Mouse (Mus musculus): Measurements from ENCODE around the gene Nes. TPM values are rescaled to one million over a fixed set of nuclear protein-coding genes. Genes with fewer than 3 reads are reported as not detected.

Nes gene
- polyA plus RNA-seq, 1 experiment: 3.4 TPM

DNA sequence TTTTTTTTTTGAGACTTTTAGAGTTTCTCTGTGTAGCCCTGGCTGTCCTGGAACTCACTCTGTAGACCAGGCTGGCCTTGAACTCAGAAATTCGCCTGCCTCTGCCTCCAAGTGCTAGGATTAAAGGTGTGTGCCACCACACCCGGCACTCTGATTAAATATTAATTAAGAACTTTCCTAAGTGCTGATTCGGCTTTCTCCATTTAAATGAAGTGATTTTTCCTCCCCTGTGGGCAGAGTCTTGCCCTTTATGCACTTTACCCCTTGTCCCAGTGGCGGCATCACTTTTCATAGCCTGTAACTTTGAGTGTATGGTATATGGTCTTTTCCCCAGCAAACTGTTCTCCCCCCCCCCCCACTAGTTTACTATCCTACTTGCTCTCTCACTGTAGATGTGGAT, 35.7 kb upstream of the Nes start:
- Histone ChIP-seq H3K4me1 (ENCODE audit: control insufficient read depth, insufficient read depth, low read length) (peaks cover 9% of the 10 kb centered on the region), H3K4me3 (replicated peaks; ENCODE audit: insufficient read depth, low read depth, low read length) (no peak overlapping the region), H3K27me3 (ENCODE audit: control insufficient read depth, insufficient read depth, low read length) (no peaks in the 10 kb centered on the region), H3K27ac (ENCODE audit: insufficient read depth, low read length) (no peak overlapping the region)
- 81% methylated on average over 4 of the region's 4 CpGs for WGBS
- no peak for DNase-seq
- TF ChIP-seq CTCF (IDR thresholded peaks at IDR 0.05; ENCODE audit: borderline replicate concordance, insufficient read depth, low read depth, low read length) (no peak), POLR2A (IDR thresholded peaks at IDR 0.05; ENCODE audit: borderline replicate concordance, insufficient read depth, low read length) (no peak)

DNA sequence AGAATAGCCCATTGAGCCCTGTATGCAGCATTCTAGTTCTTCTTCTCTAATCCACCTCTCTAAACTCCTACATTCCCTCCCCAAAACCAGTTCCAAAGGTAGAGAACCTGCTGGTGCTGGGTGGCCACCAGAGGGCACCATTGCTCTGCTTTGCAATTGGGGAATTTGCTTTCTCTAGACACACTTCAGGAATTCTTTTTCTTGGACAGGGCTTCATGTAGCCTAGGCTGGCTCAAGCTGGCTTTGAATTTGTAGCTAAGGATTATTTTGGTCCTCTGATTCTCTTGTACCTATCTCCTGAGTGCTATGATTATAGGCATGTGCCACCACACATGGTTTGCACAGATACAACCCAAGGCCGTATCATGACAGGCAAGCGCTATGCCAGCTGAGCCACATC, 35.1 kb upstream of the Nes start:
- Histone ChIP-seq H3K4me1 (ENCODE audit: control insufficient read depth, insufficient read depth, low read length) (peaks cover 9% of the 10 kb centered on the region), H3K27ac (ENCODE audit: insufficient read depth, low read length) (no peak overlapping the region), H3K27me3 (ENCODE audit: control insufficient read depth, insufficient read depth, low read length) (no peaks in the 10 kb centered on the region), H3K4me3 (replicated peaks; ENCODE audit: insufficient read depth, low read depth, low read length) (no peak overlapping the region)
- TF ChIP-seq CTCF (IDR thresholded peaks at IDR 0.05; ENCODE audit: borderline replicate concordance, insufficient read depth, low read depth, low read length) (peak; percentile 94), POLR2A (IDR thresholded peaks at IDR 0.05; ENCODE audit: borderline replicate concordance, insufficient read depth, low read length) (no peak)
- DNase-seq: peak; percentile 72 to 80
- 94% methylated on average over 2 of the region's 2 CpGs for WGBS

DNA sequence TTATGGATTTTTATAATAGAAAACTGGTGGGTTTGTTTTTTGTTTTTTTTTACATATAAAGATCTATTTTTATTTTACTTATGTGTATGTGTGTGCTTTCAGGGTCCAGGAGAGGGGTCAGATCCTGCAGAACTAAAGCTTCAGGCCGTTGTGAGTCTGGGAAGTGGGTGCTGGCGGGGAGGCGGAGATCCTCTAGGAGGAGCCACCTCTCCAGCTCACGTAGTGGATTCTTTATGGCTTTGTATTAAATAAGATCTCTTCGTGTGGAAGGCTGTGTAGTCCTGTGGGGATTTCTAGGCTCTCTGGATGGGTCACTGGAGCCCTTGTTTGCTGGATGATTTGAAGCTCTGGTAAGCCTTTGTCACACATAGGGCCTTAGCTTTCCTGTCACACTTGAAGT, 30.3 kb upstream of the Nes start:
- 60% methylated on average over 5 of the region's 5 CpGs for WGBS
- peaks cover 3% of the 10 kb centered on the region; the same call in 1 of the 2 replicates for H3K4me1 ChIP-seq (ENCODE audit: control insufficient read depth, insufficient read depth, low read length)
- H3K27ac ChIP-seq (ENCODE audit: insufficient read depth, low read length): no peak overlapping the region
- H3K27me3 ChIP-seq (ENCODE audit: control insufficient read depth, insufficient read depth, low read length): no peaks in the 10 kb centered on the region
- no peak for DNase-seq
- TF ChIP-seq POLR2A (IDR thresholded peaks at IDR 0.05; ENCODE audit: borderline replicate concordance, insufficient read depth, low read length) (no peak), CTCF (IDR thresholded peaks at IDR 0.05; ENCODE audit: borderline replicate concordance, insufficient read depth, low read depth, low read length) (no peak)
- no peak overlapping the region for H3K4me3 ChIP-seq (replicated peaks; ENCODE audit: insufficient read depth, low read depth, low read length)

DNA sequence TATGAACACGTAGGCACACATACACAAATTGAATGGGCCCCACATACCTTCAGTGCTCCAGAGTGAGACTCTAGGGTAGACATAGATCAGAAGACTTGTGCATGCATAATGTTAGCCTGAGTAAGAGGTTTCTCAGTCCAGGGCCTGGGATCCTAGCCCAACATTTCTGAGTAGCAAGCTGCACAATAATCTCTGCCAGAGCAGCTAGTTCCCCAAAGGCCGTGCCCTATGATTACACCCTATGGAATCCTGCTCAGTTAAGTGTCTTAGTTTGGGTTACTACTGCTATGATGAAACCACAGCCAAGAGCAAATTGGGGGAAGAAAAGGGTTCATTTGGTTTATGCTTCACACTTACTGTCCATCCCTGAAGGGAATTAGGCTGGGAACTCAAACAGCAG, 28.4 kb upstream of the Nes start:
- no peak for DNase-seq
- Histone ChIP-seq H3K27ac (ENCODE audit: insufficient read depth, low read length) (no peak overlapping the region), H3K27me3 (ENCODE audit: control insufficient read depth, insufficient read depth, low read length) (no peaks in the 10 kb centered on the region; the same call in 1 of the 2 replicates), H3K4me3 (replicated peaks; ENCODE audit: insufficient read depth, low read depth, low read length) (no peak overlapping the region), H3K4me1 (ENCODE audit: control insufficient read depth, insufficient read depth, low read length) (no peaks in the 10 kb centered on the region; the same call in 1 of the 2 replicates)
- TF ChIP-seq CTCF (IDR thresholded peaks at IDR 0.05; ENCODE audit: borderline replicate concordance, insufficient read depth, low read depth, low read length) (no peak), POLR2A (IDR thresholded peaks at IDR 0.05; ENCODE audit: borderline replicate concordance, insufficient read depth, low read length) (no peak)
- WGBS: 81% methylated on average over 2 of the region's 2 CpGs

DNA sequence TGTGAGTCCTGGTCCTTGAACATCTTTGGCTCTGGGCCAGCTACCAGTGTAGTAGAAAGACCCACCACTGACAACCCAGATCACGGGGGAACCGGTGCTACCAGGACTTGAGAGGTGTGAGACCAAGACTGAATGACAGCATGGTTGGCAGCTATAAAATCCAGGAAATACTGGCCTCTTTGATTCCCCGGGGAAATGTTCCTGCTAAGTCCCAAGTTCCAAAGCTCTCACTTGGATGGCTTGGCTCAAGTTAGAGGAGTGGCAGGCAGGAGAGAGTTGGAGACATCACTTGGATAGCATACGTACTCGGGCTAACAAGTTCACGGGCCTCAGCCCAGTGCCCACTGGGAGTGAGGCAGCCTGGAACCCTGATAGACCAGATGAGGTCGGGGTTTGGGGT, 27.3 kb upstream of the Nes start:
- H3K27ac ChIP-seq (ENCODE audit: insufficient read depth, low read length): no peak overlapping the region
- 42% methylated on average over 7 of the region's 7 CpGs for WGBS
- H3K4me3 ChIP-seq (replicated peaks; ENCODE audit: insufficient read depth, low read depth, low read length): no peak overlapping the region
- H3K4me1 ChIP-seq (ENCODE audit: control insufficient read depth, insufficient read depth, low read length): no peaks in the 10 kb centered on the region; the same call in 1 of the 2 replicates
- peaks cover 2% of the 10 kb centered on the region; the same call in 1 of the 2 replicates for H3K27me3 ChIP-seq (ENCODE audit: control insufficient read depth, insufficient read depth, low read length)
- TF ChIP-seq CTCF (IDR thresholded peaks at IDR 0.05; ENCODE audit: borderline replicate concordance, insufficient read depth, low read depth, low read length): no peak
- no peak for TF ChIP-seq POLR2A (IDR thresholded peaks at IDR 0.05; ENCODE audit: borderline replicate concordance, insufficient read depth, low read length)
- DNase-seq: no peak

DNA sequence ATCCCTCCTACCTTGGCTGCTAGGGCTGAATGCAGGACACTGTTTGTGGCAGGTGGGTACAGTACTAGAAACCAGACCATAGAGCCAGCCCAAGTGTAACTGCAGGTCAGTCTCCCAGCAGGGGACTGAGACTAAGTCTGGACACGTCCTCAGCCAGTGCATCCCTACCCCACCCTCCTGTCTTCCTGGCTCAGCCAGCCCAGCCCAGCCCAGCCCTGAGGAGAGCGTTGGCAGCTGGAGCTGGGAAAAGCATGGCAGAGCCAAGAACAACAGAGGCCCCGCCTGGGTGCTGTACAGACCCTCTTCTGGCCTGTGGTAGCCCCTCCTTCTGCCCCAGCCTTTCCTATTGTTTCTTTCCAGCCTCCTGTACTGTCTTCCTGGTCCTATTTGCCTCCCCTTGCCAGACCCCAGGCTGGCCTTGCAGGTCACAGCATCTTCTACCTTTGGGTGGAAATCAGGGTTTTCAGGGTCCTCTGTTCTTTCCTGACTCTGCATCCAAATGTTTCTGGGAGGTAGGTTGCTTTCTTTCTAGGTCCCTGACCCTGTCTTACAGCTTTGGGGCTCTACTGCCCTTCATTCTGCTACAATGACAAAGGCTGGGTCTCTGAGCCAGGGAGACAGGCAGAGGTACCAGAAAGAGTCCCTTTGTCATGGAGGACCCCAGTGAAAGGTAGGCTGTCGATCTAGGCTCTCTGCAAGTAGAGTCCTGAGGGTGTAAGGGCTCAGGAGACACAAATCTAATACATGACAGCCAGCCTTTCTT, 25.9 kb upstream of the Nes start:
- 6% methylated on average over 4 of the region's 4 CpGs for WGBS
- DNase-seq: no peak
- TF ChIP-seq POLR2A (IDR thresholded peaks at IDR 0.05; ENCODE audit: borderline replicate concordance, insufficient read depth, low read length): no peak
- TF ChIP-seq CTCF (IDR thresholded peaks at IDR 0.05; ENCODE audit: borderline replicate concordance, insufficient read depth, low read depth, low read length): no peak
- Histone ChIP-seq H3K27me3 (ENCODE audit: control insufficient read depth, insufficient read depth, low read length) (peaks cover 7% of the 10 kb centered on the region; the same call in 1 of the 2 replicates), H3K4me3 (replicated peaks; ENCODE audit: insufficient read depth, low read depth, low read length) (no peak overlapping the region), H3K4me1 (ENCODE audit: control insufficient read depth, insufficient read depth, low read length) (no peaks in the 10 kb centered on the region; the same call in 1 of the 2 replicates), H3K27ac (ENCODE audit: insufficient read depth, low read length) (no peak overlapping the region)

DNA sequence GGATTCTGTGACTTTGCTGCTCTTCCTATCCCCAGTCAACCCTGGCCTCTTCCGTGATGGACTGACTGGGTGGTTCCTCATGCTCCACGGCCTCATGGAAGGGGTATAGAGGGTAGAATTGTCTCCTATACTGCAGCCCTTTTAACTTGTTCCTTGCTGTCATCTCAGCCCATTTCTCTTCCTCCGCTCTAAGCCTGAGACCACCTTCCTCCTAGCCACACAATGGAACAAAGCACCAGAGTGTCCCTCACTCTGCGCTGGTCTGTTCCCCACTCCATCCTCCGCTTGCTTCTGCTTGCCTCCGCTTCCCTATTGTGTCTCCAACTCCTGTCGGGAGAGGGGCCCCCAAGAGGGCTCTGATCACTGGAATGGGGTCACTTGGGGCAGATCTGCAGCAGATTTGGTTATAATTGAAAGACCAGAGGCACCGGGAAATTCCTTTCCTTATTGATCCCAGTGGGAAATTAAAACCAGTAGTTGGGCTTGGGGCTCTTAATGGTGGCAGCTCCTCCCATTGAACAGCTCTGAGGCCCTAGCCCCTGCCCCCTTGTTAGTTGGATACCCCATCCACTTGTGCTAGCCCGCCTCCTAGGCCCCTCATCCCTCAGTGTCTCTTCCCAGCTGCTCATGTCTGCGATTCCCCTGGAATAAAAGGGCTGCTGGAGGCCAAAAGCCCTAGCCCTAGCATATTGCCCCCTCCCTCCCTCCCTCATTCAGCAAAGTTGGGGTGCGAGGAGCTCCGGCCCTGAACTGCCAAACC, 24.9 kb upstream of the Nes start:
- peaks cover 7% of the 10 kb centered on the region; the same call in 1 of the 2 replicates for H3K27me3 ChIP-seq (ENCODE audit: control insufficient read depth, insufficient read depth, low read length)
- no peak overlapping the region for H3K27ac ChIP-seq (ENCODE audit: insufficient read depth, low read length)
- no peaks in the 10 kb centered on the region; the same call in 1 of the 2 replicates for H3K4me1 ChIP-seq (ENCODE audit: control insufficient read depth, insufficient read depth, low read length)
- 51% methylated on average over 12 of the region's 12 CpGs for WGBS
- no peak overlapping the region for H3K4me3 ChIP-seq (replicated peaks; ENCODE audit: insufficient read depth, low read depth, low read length)
- no peak for DNase-seq
- TF ChIP-seq CTCF (IDR thresholded peaks at IDR 0.05; ENCODE audit: borderline replicate concordance, insufficient read depth, low read depth, low read length) (no peak), POLR2A (IDR thresholded peaks at IDR 0.05; ENCODE audit: borderline replicate concordance, insufficient read depth, low read length) (no peak)

Data from cerebellum, adult 2 months (tissue).